Mouse (Mus musculus): ENCODE measurements around the gene Sh3bp5. TPM values are rescaled to one million over a fixed set of nuclear protein-coding genes. Genes with fewer than 3 reads are reported as not detected.

Gene Sh3bp5
- total RNA-seq, 2 experiments from 2014 or later: 60.0 to 60.9 TPM

Other genes with a start within 250 kb of the Sh3bp5 start
- gene Tnnc1, start 227.8 kb downstream of the Sh3bp5 start, total RNA-seq (2021): 1,000 to 10,000 TPM; 5,748 to 6,764 TPM
- gene Nisch, start 219.1 kb downstream of the Sh3bp5 start, total RNA-seq (2021): 100 to 1,000 TPM; 118 to 119 TPM
- gene Sema3g, start 218.2 kb downstream of the Sh3bp5 start, total RNA-seq (2021): 10 to 100 TPM; 13.5 to 15.7 TPM
- gene Phf7, start 184.8 kb downstream of the Sh3bp5 start, total RNA-seq (2021): 1 to 10 TPM; 4.2 to 5.1 TPM
- gene Bap1, start 184.6 kb downstream of the Sh3bp5 start, total RNA-seq (2021): 10 to 100 TPM; 42.4 to 45.3 TPM
- under 1 TPM; 0.02 to 0.23 TPM for gene Dnah1, start 112.2 kb downstream of the Sh3bp5 start, total RNA-seq (2021)
- 10 to 100 TPM; 32.4 to 33.2 TPM for gene Capn7, start 99.4 kb downstream of the Sh3bp5 start, total RNA-seq (2021)
- gene Eaf1, start 58.3 kb upstream of the Sh3bp5 start, total RNA-seq (2021): 10 to 100 TPM; 13.4 to 15.3 TPM
- gene Mettl6, start 59.0 kb upstream of the Sh3bp5 start, total RNA-seq (2021): 10 to 100 TPM in 1 of 2 experiments, 1 to 10 TPM in 1; 9.1 to 10.6 TPM
- 10 to 100 TPM in 1 of 2 experiments, 1 to 10 TPM in 1; 7.7 to 12.5 TPM for gene Colq, start 155.3 kb upstream of the Sh3bp5 start, total RNA-seq (2021)
- 1 to 10 TPM in 1 of 2 experiments, not detected in 1; 2.1 TPM for gene Gm49387, start 204.8 kb upstream of the Sh3bp5 start, total RNA-seq (2021)
- gene Btd, start 204.9 kb upstream of the Sh3bp5 start, total RNA-seq (2021): 10 to 100 TPM in 1 of 2 experiments, 1 to 10 TPM in 1; 7.8 to 13.2 TPM
- 10 to 100 TPM; 10.9 to 11.5 TPM for gene Hacl1, start 205.2 kb upstream of the Sh3bp5 start, total RNA-seq (2021)